Mouse (Mus musculus): ENCODE results near the gene Sestd1.

- TF ChIP-seq TAL1 (IDR thresholded peaks at IDR 0.05; ENCODE audit: low read length) (no peak), GATA1 (IDR thresholded peaks at IDR 0.05; ENCODE audit: low read length) (no peak)
Observed at GRCm38 (mm10) chr2:77260134-77260533, 20.3 kb downstream of the Sestd1 start.
